Mouse (Mus musculus) CH12.LX (cell line): ENCODE results near the gene Ifi205. TPM values are rescaled to one million over a fixed set of nuclear protein-coding genes. Genes with fewer than 3 reads are reported as not detected.

Source experiments
- DNase-seq: peaks from one replicate; pipeline ENCODE4 v3.0.0-alpha.2; 2013; ENCODE audit errors: extremely low read depth
- H3K27ac ChIP-seq: 2 replicates; pipeline ENCODE4 v1.5.1; 2012; ENCODE audit warnings: low read depth, mild to moderate bottlenecking, control low read depth, moderate library complexity; ENCODE audit not compliant: insufficient read depth
- H3K27me3 ChIP-seq: replicated peaks from 2 replicates; pipeline ENCODE3; 2012; ENCODE audit warnings: inconsistent platforms
- H3K36me3 ChIP-seq, 2 experiments: replicated peaks in 1 of 2; 2 replicates each; pipeline versions ENCODE3 to v1.6.1; 2012; ENCODE audit warnings: inconsistent platforms in 1 of 2, low read length in 1 of 2, mild to moderate bottlenecking in 1 of 2, mixed read lengths in 1 of 2, moderate library complexity in 1 of 2; ENCODE audit not compliant: control insufficient read depth in 1 of 2, insufficient read depth in 1 of 2
- H3K4me1 ChIP-seq, 2 experiments: 2 replicates each; pipeline ENCODE4 v1.6.1; 2012; ENCODE audit warnings: inconsistent platforms in 1 of 2, moderate library complexity in 1 of 2; ENCODE audit not compliant: insufficient read depth in 2 of 2, control insufficient read depth in 1 of 2
- H3K4me2 ChIP-seq: 2 replicates; pipeline ENCODE4 v1.6.1; 2012; ENCODE audit warnings: low read depth, mild to moderate bottlenecking, control low read depth; ENCODE audit not compliant: poor library complexity, insufficient read depth, severe bottlenecking
- H3K4me3 ChIP-seq, 3 experiments: fragments of 150-350 bp in 1 of 3; sonication (generic) in 1 of 3; replicated peaks in 1 of 3; 2 replicates each; pipeline versions ENCODE3 to v1.5.1; 2011 to 2012; ENCODE audit warnings: low read depth in 2 of 3, low read length in 2 of 3, mild to moderate bottlenecking in 2 of 3, moderate library complexity in 2 of 3, control low read depth in 1 of 3, improper control_type of control experiment in 1 of 3, inconsistent platforms in 1 of 3, mixed read lengths in 1 of 3; ENCODE audit not compliant: poor library complexity in 1 of 3
- H3K79me2 ChIP-seq: replicated peaks from 2 replicates; pipeline ENCODE4 v1.6.1; 2012; ENCODE audit warnings: mild to moderate bottlenecking, moderate library complexity; ENCODE audit not compliant: control insufficient read depth, poor library complexity, insufficient read depth, severe bottlenecking; ENCODE audit errors: extremely low read depth
- H3K9ac ChIP-seq: 2 replicates; pipeline ENCODE4 v1.6.1; 2012; ENCODE audit warnings: low read depth, mild to moderate bottlenecking, control low read depth, moderate library complexity; ENCODE audit not compliant: insufficient read depth
- H3K9me3 ChIP-seq: replicated peaks from 2 replicates; pipeline ENCODE3; 2012; ENCODE audit warnings: low read length, inconsistent platforms, mixed read lengths
- CHD1 ChIP-seq: IDR thresholded peaks from 2 replicates; pipeline ENCODE4 v1.6.1; 2012; ENCODE audit warnings: low read depth, low read length, improper control_type of control experiment, inconsistent platforms
- ELF1 ChIP-seq: IDR thresholded peaks from 2 replicates; pipeline ENCODE4 v1.6.1; 2014; ENCODE audit warnings: low read depth, mild to moderate bottlenecking, inconsistent platforms, low read length, improper control_type of control experiment
- GABPA ChIP-seq: IDR thresholded peaks from 2 replicates; pipeline ENCODE4 v1.6.1; 2012; ENCODE audit warnings: low read depth, low read length, improper control_type of control experiment, inconsistent platforms; ENCODE audit not compliant: insufficient replicate concordance
- KAT2A ChIP-seq: IDR thresholded peaks from 2 replicates; pipeline ENCODE4 v1.6.1; 2012; ENCODE audit warnings: low read length, improper control_type of control experiment, inconsistent platforms; ENCODE audit not compliant: insufficient replicate concordance
- MAFK ChIP-seq: IDR thresholded peaks from 2 replicates; pipeline ENCODE4 v1.6.1; 2011; ENCODE audit warnings: low read length, improper control_type of control experiment; ENCODE audit not compliant: insufficient replicate concordance
- MAX ChIP-seq: IDR thresholded peaks from 2 replicates; pipeline ENCODE4 v1.6.1; 2011; ENCODE audit warnings: low read length, improper control_type of control experiment
- MEF2A ChIP-seq: IDR thresholded peaks from 2 replicates; pipeline ENCODE4 v1.6.1; 2014; ENCODE audit warnings: low read depth, mild to moderate bottlenecking, inconsistent platforms, low read length, improper control_type of control experiment, borderline replicate concordance
- NRF1 ChIP-seq: IDR thresholded peaks from 2 replicates; pipeline ENCODE4 v1.6.1; 2014; ENCODE audit warnings: low read depth, mild to moderate bottlenecking, inconsistent platforms, low read length, improper control_type of control experiment, moderate library complexity
- PAX5 ChIP-seq: IDR thresholded peaks from 2 replicates; pipeline ENCODE4 v1.6.1; 2012; ENCODE audit warnings: low read length, inconsistent platforms, mixed read lengths
- POLR2A ChIP-seq: IDR thresholded peaks from 2 replicates; pipeline ENCODE4 v1.6.1; 2011; ENCODE audit warnings: low read depth, mild to moderate bottlenecking, improper control_type of control experiment, low read length
- POLR2AphosphoS2 ChIP-seq: IDR thresholded peaks from 2 replicates; pipeline ENCODE4 v1.6.1; 2011; ENCODE audit warnings: low read depth, low read length, improper control_type of control experiment
- RAD21 ChIP-seq: IDR thresholded peaks from 2 replicates; pipeline ENCODE4 v1.6.1; 2011; ENCODE audit warnings: low read depth, mild to moderate bottlenecking, low read length, improper control_type of control experiment, moderate library complexity
- RCOR1 ChIP-seq: conservative IDR thresholded peaks from 2 replicates; pipeline ENCODE4 v1.6.1; 2012; ENCODE audit warnings: low read depth, mild to moderate bottlenecking, inconsistent platforms, low read length, improper control_type of control experiment
- TBP ChIP-seq: conservative IDR thresholded peaks from 2 replicates; pipeline ENCODE4 v1.6.1; 2011; ENCODE audit warnings: low read depth, low read length, improper control_type of control experiment
- USF2 ChIP-seq: conservative IDR thresholded peaks from 2 replicates; pipeline ENCODE4 v1.6.1; 2011; ENCODE audit warnings: low read depth, low read length, improper control_type of control experiment
- ZC3H11A ChIP-seq: IDR thresholded peaks from 2 replicates; pipeline ENCODE4 v1.6.1; 2012; ENCODE audit warnings: low read depth, mild to moderate bottlenecking, inconsistent platforms, low read length, improper control_type of control experiment
- ZKSCAN1 ChIP-seq: IDR thresholded peaks from 2 replicates; pipeline ENCODE4 v1.6.1; 2012; ENCODE audit warnings: low read depth, inconsistent platforms, low read length, improper control_type of control experiment, borderline replicate concordance
- ZMIZ1 ChIP-seq: IDR thresholded peaks from 2 replicates; pipeline ENCODE4 v1.6.1; 2012; ENCODE audit warnings: low read depth, mild to moderate bottlenecking, inconsistent platforms, low read length, improper control_type of control experiment
- dilution Hi-C: fragments of 300-500 bp; cut with MboI; formaldehyde crosslinking; loops from 2 replicates; pipeline ENCODE4 v1.14.3; 2020; ENCODE audit warnings: low sequenced_read_pairs; ENCODE audit not compliant: extremely low pct_unique_long_range_greater_than_20kb, extremely low pct_ligation_motif_present
- in situ Hi-C: fragments of 300-500 bp; cut with MboI; formaldehyde crosslinking; loops from 3 replicates; pipeline ENCODE4 v1.14.3; 2019; ENCODE audit warnings: low sequenced_read_pairs, low pct_ligation_motif_present, low pct_unique_long_range_greater_than_20kb, mixed read lengths
- polyA plus RNA-seq: library from polyadenylated mRNA; unstranded; fragments of >175 nt; gene quantifications from 2 replicates; pipeline ENCODE4 v1.2.1, GENCODE M21; 2012; ENCODE audit warnings: low read depth; ENCODE audit not compliant: insufficient read length
- total RNA-seq, 2 experiments: library from RNA; depleted of rRNA; stranded (reverse); fragments of 300-350 nt in 1 of 2; fragments of >200 nt in 1 of 2; gene quantifications; 2 replicates each; pipeline ENCODE4 v1.2.3; 2012 to 2014

The Ifi205 gene
- total and polyA plus RNA-seq, 3 experiments: 0.17 to 0.35 (median 0.17) TPM

GRCm38 (mm10) chr1:174052981-174053380 is 21.4 kb upstream of the Ifi205 start:
- Histone ChIP-seq H3K9ac (no peak overlapping the region), H3K79me2 (no peaks in the 10 kb centered on the region), H3K4me2 (no peak overlapping the region), H3K36me3 (no peaks in the 10 kb centered on the region), H3K27ac (no peak overlapping the region), H3K4me1 (peaks cover 7 to 10% of the 10 kb centered on the region in 2 experiments; a peak in 3 of 4 replicates), H3K4me3 (no peak overlapping the region), H3K27me3 (no peaks in the 10 kb centered on the region), H3K9me3 (peaks cover 3% of the 10 kb centered on the region)
- in situ Hi-C loops: no loop called here
- TF ChIP-seq USF2 (no peak), ELF1 (no peak), NRF1 (peak; percentile 68), TBP (no peak), ZMIZ1 (no peak), ZKSCAN1 (no peak), CHD1 (no peak)
- dilution Hi-C loops: no loop called here
- no peak for DNase-seq

GRCm38 (mm10) chr1:174051931-174052536 is 20.4 kb upstream of the Ifi205 start:
- Histone ChIP-seq H3K27ac (no peak overlapping the region; the same call in 1 of the 2 replicates), H3K27me3 (no peaks in the 10 kb centered on the region), H3K9me3 (peaks cover 3% of the 10 kb centered on the region), H3K4me3 (no peak overlapping the region), H3K4me1 (peaks cover 7 to 10% of the 10 kb centered on the region in 2 experiments; a peak in 3 of 4 replicates), H3K4me2 (no peak overlapping the region), H3K36me3 (no peaks in the 10 kb centered on the region), H3K79me2 (no peaks in the 10 kb centered on the region), H3K9ac (no peak overlapping the region)
- TF ChIP-seq POLR2AphosphoS2 (no peak), RAD21 (no peak), KAT2A (no peak), RCOR1 (no peak), MAX (no peak), MAFK (no peak), POLR2A (no peak), ZC3H11A (no peak), PAX5 (no peak), MEF2A (no peak), GABPA (no peak)
- no peak for DNase-seq
- in situ Hi-C loops: no loop called here
- dilution Hi-C loops: no loop called here
